Mouse (Mus musculus) embryonic facial prominence, embryonic 12.5 days (tissue): ENCODE results near the gene Olfr1351. TPM values are rescaled to one million over a fixed set of nuclear protein-coding genes. Genes with fewer than 3 reads are reported as not detected.
"Not testable (repeated sequence)": the region's sequence is repeated elsewhere in the genome, so short reads cannot be mapped to it uniquely, and the experiment has no call there.

Source experiments
- ATAC-seq: fragments of 200-750 bp; cut with Nextera tagmentation; 2 replicates; pipeline ENCODE4 v1.8.0; 2017; ENCODE audit not compliant: insufficient number of reproducible peaks, insufficient read depth, low FRiP score, low TSS enrichment
- H3K27ac ChIP-seq: fragments of 300-500 bp; sonication (generic); 2 replicates; pipeline ENCODE4 v1.5.1; 2016; ENCODE audit warnings: mild to moderate bottlenecking
- H3K27me3 ChIP-seq: fragments of 300-500 bp; sonication (generic); 2 replicates; pipeline ENCODE4 v1.6.1; 2016; ENCODE audit warnings: mild to moderate bottlenecking, moderate library complexity
- H3K36me3 ChIP-seq: fragments of 300-500 bp; sonication (generic); 2 replicates; pipeline ENCODE4 v1.6.1; 2016; ENCODE audit warnings: mild to moderate bottlenecking
- H3K4me1 ChIP-seq: fragments of 300-500 bp; sonication (generic); 2 replicates; pipeline ENCODE4 v1.6.1; 2016
- H3K4me2 ChIP-seq: fragments of 300-500 bp; sonication (generic); replicated peaks from 2 replicates; pipeline ENCODE4 v1.6.1; 2016; ENCODE audit warnings: mild to moderate bottlenecking, moderate library complexity
- H3K4me3 ChIP-seq: fragments of 300-500 bp; sonication (generic); 2 replicates; pipeline ENCODE4 v1.5.1; 2016; ENCODE audit warnings: mild to moderate bottlenecking
- H3K9ac ChIP-seq: fragments of 300-500 bp; sonication (generic); 2 replicates; pipeline ENCODE4 v1.6.1; 2016; ENCODE audit warnings: mild to moderate bottlenecking, moderate library complexity
- H3K9me3 ChIP-seq: fragments of 300-500 bp; sonication (generic); 2 replicates; pipeline ENCODE4 v1.6.1; 2016; ENCODE audit warnings: mild to moderate bottlenecking, moderate library complexity
- WGBS: fragments of 180-500 bp; shearing (Covaris S2); methylation state at CpG from one replicate; pipeline ENCODE4 v1.1.7; 2016; 5-methylcytosine and 5-hydroxymethylcytosine counted together
- polyA plus RNA-seq: library from polyadenylated mRNA; unstranded; fragments of >200 nt; fragmentation: Nextera tagmentation; extraction: Ambion mirVana; gene quantifications from 2 replicates; pipeline ENCODE4 v1.2.1, GENCODE M21; 2016

The Olfr1351 gene
- polyA plus RNA-seq: not detected in 2 replicates

- Histone ChIP-seq H3K4me1 (no peaks in the 10 kb centered on the region), H3K4me2 (no peak within 1 kb of the TSS), H3K9ac (no peak within 1 kb of the TSS), H3K27me3 (no peaks in the 10 kb centered on the region), H3K36me3 (no peaks in the 10 kb centered on the region), H3K9me3 (no peaks in the 10 kb centered on the region), H3K27ac (no peak within 1 kb of the TSS), H3K4me3 (no peak within 1 kb of the TSS)
- ATAC-seq: no peak
- 44% methylated on average over 1 of the region's 1 CpGs for WGBS
Observed at GRCm38 (mm10) chr10:79012172-79012571, at the start of gene Olfr1351. Gene Olfr1351 (plus strand): TSS chr10:79012472.

- not testable (repeated sequence) for H3K36me3 ChIP-seq, H3K9me3 ChIP-seq
Observed at GRCm38 (mm10) chr10:78963009-78963408, 49.3 kb upstream of the Olfr1351 start, which contains the start of gene Olfr1353. Gene Olfr1353 (plus strand): TSS chr10:78963309.

DNA sequence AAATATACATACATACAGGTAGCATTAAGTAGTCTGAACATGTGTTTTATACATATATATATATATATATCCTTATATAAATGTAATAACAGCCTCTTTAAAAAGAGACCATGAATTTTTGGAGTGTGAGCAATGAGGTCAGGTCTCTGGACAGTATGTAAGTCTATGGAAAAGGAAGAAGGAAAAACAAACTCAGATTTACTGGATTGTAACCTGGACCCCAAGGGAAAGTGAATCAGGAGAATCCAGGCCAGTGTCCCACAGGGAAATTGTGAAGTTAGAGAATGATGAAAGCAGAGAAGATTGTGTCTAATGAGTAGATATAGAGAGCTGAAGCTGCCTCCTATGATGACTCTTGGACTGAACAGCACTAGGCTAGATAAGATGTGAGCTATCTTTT lies 31.5 kb upstream of the Olfr1351 start, which contains the start of gene Olfr1352:
Gene Olfr1352, plus strand, starts transcription at position 301 of the 400 bp plus-strand sequence.
- H3K36me3 ChIP-seq: no peaks in the 10 kb centered on the region
- ATAC-seq: no peak
- H3K27me3 ChIP-seq: no peaks in the 10 kb centered on the region

More at GRCm38 (mm10) chr10:78963009-78963408, 49.3 kb upstream of the Olfr1351 start, which contains the start of gene Olfr1353:
- ATAC-seq, H3K4me3 ChIP-seq, H3K27me3 ChIP-seq, H3K4me2 ChIP-seq, H3K27ac ChIP-seq, H3K4me1 ChIP-seq, H3K9ac ChIP-seq: not testable (repeated sequence)

GRCm38 (mm10) chr10:79028441-79028840 lies 16.2 kb downstream of the Olfr1351 start, which contains the start of gene Olfr57:
Gene Olfr57 (plus strand): TSS chr10:79028741.
- Histone ChIP-seq H3K9ac (no peak within 1 kb of the TSS), H3K9me3 (no peaks in the 10 kb centered on the region), H3K4me1 (no peaks in the 10 kb centered on the region), H3K36me3 (no peaks in the 10 kb centered on the region), H3K27ac (no peak within 1 kb of the TSS), H3K4me2 (no peak within 1 kb of the TSS), H3K27me3 (no peaks in the 10 kb centered on the region), H3K4me3 (no peak within 1 kb of the TSS)
- no peak for ATAC-seq

More for the DNA sequence above, 31.5 kb upstream of the Olfr1351 start, which contains the start of gene Olfr1352:
- Histone ChIP-seq H3K4me1 (no peaks in the 10 kb centered on the region), H3K4me3 (no peak within 1 kb of the TSS), H3K27ac (no peak within 1 kb of the TSS), H3K9ac (no peak within 1 kb of the TSS), H3K9me3 (no peaks in the 10 kb centered on the region), H3K4me2 (no peak within 1 kb of the TSS)

- not testable (repeated sequence) for ATAC-seq, H3K9me3 ChIP-seq, H3K27me3 ChIP-seq, H3K4me1 ChIP-seq, H3K4me2 ChIP-seq, H3K36me3 ChIP-seq, H3K27ac ChIP-seq, H3K9ac ChIP-seq, H3K4me3 ChIP-seq
- 81% methylated on average over 2 of the region's 2 CpGs for WGBS
Observed at GRCm38 (mm10) chr10:79042457-79042856, 30.2 kb downstream of the Olfr1351 start.

DNA sequence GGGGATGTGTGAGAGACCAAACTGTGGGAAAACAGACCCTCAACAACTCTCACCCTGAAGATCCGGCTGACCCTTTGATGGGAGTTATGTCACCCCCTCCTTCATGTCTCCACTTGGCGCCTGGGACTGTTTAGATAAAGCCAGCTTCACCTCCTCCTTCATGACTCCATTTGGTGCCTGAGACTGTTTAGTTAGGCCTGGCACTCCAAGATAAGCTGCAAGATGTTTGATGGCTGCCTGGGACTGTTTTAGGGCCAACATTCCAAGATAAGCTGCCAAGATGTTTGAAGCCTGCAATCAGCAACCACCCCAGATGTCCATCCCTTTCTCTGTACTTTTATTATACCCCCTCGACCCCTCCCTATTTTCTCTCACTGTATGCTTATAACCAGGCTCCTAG lies 45.1 kb downstream of the Olfr1351 start:
- H3K27ac ChIP-seq, ATAC-seq, H3K4me2 ChIP-seq, H3K9ac ChIP-seq, H3K27me3 ChIP-seq, H3K4me3 ChIP-seq, H3K4me1 ChIP-seq: not testable (repeated sequence)
- peaks cover 16% of the 10 kb centered on the region; the same call in 1 of the 2 replicates for H3K9me3 ChIP-seq
- WGBS: 91% methylated on average over 3 of the region's 3 CpGs
- peaks cover 25% of the 10 kb centered on the region for H3K36me3 ChIP-seq

Other genes with a start within 250 kb of the Olfr1351 start
- 2.1 TPM in 2 replicates for gene Slc1a6, start 232.0 kb upstream of the Olfr1351 start, polyA plus RNA-seq
- not detected in 2 replicates for gene Olfr1356, start 160.3 kb upstream of the Olfr1351 start, polyA plus RNA-seq
- not detected in 2 replicates for gene Olfr1355, start 136.9 kb upstream of the Olfr1351 start, polyA plus RNA-seq
- not detected in 2 replicates for gene Olfr1354, start 99.3 kb upstream of the Olfr1351 start, polyA plus RNA-seq
- not detected in 2 replicates for gene Olfr8, start 61.8 kb upstream of the Olfr1351 start, polyA plus RNA-seq
- not detected in 2 replicates for gene Olfr1353, start 49.2 kb upstream of the Olfr1351 start, polyA plus RNA-seq
- not detected in 2 replicates for gene Olfr1352, start 31.4 kb upstream of the Olfr1351 start, polyA plus RNA-seq
- gene Olfr57, start 16.3 kb downstream of the Olfr1351 start, polyA plus RNA-seq: 0.14 TPM in 1 of 2 replicates, not detected in the other
- gene 2610008E11Rik, start 85.1 kb downstream of the Olfr1351 start, polyA plus RNA-seq: 45.3 and 48.9 TPM in 2 replicates
- not detected in 2 replicates for gene Vmn2r80, start 136.3 kb downstream of the Olfr1351 start, polyA plus RNA-seq
- not detected in 2 replicates for gene Vmn2r81, start 235.2 kb downstream of the Olfr1351 start, polyA plus RNA-seq